Mouse (Mus musculus) limb, embryonic 13.5 days (tissue): ENCODE measurements around the gene Tnrc18. TPM values are rescaled to one million over a fixed set of nuclear protein-coding genes. Genes with fewer than 3 reads are reported as not detected.

Experiments
- ATAC-seq: fragments of 200-750 bp; cut with Nextera tagmentation; 2 replicates; pipeline ENCODE4 v1.8.0; 2017; ENCODE audit warnings: low read depth, moderate number of reproducible peaks, moderate TSS enrichment; ENCODE audit not compliant: low FRiP score
- H3K27ac ChIP-seq: fragments of 300-500 bp; sonication (generic); 2 replicates; pipeline ENCODE4 v1.5.1; 2015; ENCODE audit warnings: inconsistent platforms, mild to moderate bottlenecking, moderate library complexity
- H3K27me3 ChIP-seq: fragments of 300-500 bp; sonication (generic); 2 replicates; pipeline ENCODE4 v1.6.1; 2015; ENCODE audit warnings: mild to moderate bottlenecking, inconsistent platforms
- H3K36me3 ChIP-seq: fragments of 300-500 bp; sonication (generic); 2 replicates; pipeline ENCODE4 v1.6.1; 2015; ENCODE audit warnings: inconsistent platforms, mild to moderate bottlenecking, moderate library complexity
- H3K4me1 ChIP-seq: fragments of 300-500 bp; sonication (generic); 2 replicates; pipeline ENCODE4 v1.6.1; 2015; ENCODE audit warnings: inconsistent platforms
- H3K4me2 ChIP-seq: fragments of 300-500 bp; sonication (generic); replicated peaks from 2 replicates; pipeline ENCODE4 v1.6.1; 2015; ENCODE audit warnings: inconsistent platforms, mild to moderate bottlenecking, moderate library complexity
- H3K4me3 ChIP-seq: fragments of 300-500 bp; sonication (generic); 2 replicates; pipeline ENCODE4 v1.5.1; 2015; ENCODE audit warnings: moderate library complexity, mild to moderate bottlenecking, inconsistent platforms
- H3K9ac ChIP-seq: fragments of 300-500 bp; sonication (generic); 2 replicates; pipeline ENCODE4 v1.6.1; 2015; ENCODE audit warnings: mild to moderate bottlenecking, inconsistent platforms
- H3K9me3 ChIP-seq: fragments of 300-500 bp; sonication (generic); 2 replicates; pipeline ENCODE4 v1.6.1; 2016; ENCODE audit warnings: inconsistent platforms
- WGBS: fragments of 180-500 bp; shearing (Covaris S2); methylation state at CpG from one replicate; pipeline ENCODE4 v1.1.7; 2015; 5-methylcytosine and 5-hydroxymethylcytosine counted together
- polyA plus RNA-seq: library from polyadenylated mRNA; unstranded; fragments of >200 nt; fragmentation: Nextera tagmentation; extraction: Ambion mirVana; gene quantifications from 2 replicates; pipeline ENCODE4 v1.2.1, GENCODE M21; 2015

Tnrc18 gene
- polyA plus RNA-seq, 1 experiment from 2014 or later = 37.4 TPM

DNA sequence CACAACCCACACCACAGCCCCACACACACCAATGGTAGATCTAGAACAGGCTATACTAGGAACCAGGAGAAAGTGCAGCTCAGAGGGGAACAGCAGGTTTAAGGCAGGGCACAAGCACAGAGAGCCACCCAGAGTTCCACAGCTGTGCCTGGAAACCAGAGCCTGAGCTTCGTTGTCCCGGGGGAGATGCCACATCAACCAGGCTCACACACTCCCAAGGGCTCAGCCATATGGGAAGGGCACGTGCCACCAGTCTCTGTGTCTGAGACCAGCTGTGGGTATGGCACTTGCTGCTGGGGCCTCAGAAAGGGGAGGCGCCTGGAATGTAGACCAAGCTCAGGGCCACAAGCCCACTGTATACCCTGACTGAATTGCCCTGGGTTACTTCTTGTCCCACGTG is 36.9 kb downstream of the Tnrc18 start:
- Histone ChIP-seq H3K4me3 (no peak overlapping the region), H3K27me3 (no peaks in the 10 kb centered on the region), H3K27ac (no peak overlapping the region), H3K4me2 (no peak overlapping the region), H3K36me3 (peaks cover 86% of the 10 kb centered on the region), H3K4me1 (peaks cover 34% of the 10 kb centered on the region), H3K9ac (no peak overlapping the region), H3K9me3 (no peaks in the 10 kb centered on the region)
- 81% methylated on average over 5 of the region's 5 CpGs for WGBS
- ATAC-seq = 0 out of 2 replicates have a peak, but pooled peaks have one; percentile 20

DNA sequence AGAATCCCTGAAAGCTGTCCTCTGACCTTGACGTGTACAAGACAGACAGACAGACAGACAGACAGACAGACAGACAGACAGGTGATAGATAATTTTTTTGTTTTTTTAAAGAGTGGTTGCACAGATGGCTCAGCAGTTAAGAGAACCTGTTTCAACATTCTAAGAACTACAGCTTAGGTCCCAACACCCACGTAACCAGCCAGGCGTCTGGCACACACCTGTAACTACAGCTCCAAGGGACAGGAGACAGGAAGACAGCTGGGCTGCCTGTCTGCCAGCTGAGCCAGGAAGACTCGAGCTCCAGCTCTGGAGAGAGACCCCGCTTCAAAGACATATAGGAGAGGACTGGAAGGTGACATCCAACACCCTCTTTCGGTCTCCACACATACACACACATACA is 38.6 kb downstream of the Tnrc18 start:
- Histone ChIP-seq H3K36me3 (peaks cover 88% of the 10 kb centered on the region), H3K9me3 (no peaks in the 10 kb centered on the region), H3K4me1 (peaks cover 31% of the 10 kb centered on the region), H3K27me3 (no peaks in the 10 kb centered on the region), H3K4me3 (no peak overlapping the region), H3K9ac (no peak overlapping the region), H3K27ac (no peak overlapping the region), H3K4me2 (no peak overlapping the region)
- no peak for ATAC-seq
- WGBS = 70% methylated on average over 6 of the region's 6 CpGs

DNA sequence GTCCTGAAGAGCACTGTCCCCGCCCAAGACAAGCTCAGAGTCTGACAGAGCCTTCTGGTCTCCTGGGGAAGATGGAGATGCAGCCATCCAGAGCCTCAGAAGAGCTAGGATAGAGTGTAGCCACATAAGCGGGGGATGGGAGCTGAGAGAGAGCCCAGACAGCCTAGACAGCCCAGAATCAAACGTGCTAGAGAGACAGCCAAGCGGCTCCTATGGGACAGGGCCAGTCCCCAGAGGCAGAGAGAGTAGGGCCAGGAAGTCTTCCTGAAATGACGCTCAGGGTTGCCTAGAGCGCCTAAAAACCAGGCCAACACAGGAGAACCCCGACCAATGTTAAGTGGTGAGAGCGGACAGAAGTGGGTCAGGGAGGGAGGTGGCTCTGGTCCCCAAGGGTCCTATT is 39.3 kb downstream of the Tnrc18 start:
- Histone ChIP-seq H3K27me3 (no peaks in the 10 kb centered on the region), H3K4me1 (peaks cover 26% of the 10 kb centered on the region), H3K9ac (no peak overlapping the region), H3K9me3 (no peaks in the 10 kb centered on the region), H3K4me3 (no peak overlapping the region), H3K4me2 (no peak overlapping the region), H3K27ac (no peak overlapping the region), H3K36me3 (peaks cover 88% of the 10 kb centered on the region)
- 76% methylated on average over 8 of the region's 8 CpGs for WGBS
- ATAC-seq = no peak

DNA sequence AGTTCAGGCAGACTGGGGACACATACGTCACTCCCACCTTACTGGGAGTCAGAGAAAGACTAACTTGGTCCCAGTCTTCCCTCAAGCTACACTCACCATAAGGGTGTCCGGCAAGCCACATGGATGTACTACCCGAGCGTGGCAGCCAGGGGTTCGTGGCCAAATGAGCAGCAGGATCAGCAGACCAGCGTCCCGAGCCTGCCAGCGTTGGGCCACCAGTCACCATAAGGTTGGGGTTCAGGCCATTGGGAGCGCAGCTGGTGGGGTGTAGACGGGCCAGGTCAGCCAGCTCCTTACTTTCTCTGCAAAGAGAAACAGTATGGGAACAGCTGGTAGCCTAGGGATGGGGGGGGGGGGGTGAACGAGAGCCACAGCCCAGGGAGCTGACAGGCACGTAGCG is 41.4 kb downstream of the Tnrc18 start:
- ATAC-seq = no peak
- no peak overlapping the region for H3K27ac ChIP-seq
- H3K27me3 ChIP-seq = no peaks in the 10 kb centered on the region
- no peak overlapping the region for H3K9ac ChIP-seq
- no peaks in the 10 kb centered on the region for H3K9me3 ChIP-seq
- no peak overlapping the region for H3K4me2 ChIP-seq
- H3K4me1 ChIP-seq = peaks cover 22% of the 10 kb centered on the region
- WGBS = 88% methylated on average over 13 of the region's 13 CpGs
- peaks cover 91% of the 10 kb centered on the region for H3K36me3 ChIP-seq
- no peak overlapping the region for H3K4me3 ChIP-seq

DNA sequence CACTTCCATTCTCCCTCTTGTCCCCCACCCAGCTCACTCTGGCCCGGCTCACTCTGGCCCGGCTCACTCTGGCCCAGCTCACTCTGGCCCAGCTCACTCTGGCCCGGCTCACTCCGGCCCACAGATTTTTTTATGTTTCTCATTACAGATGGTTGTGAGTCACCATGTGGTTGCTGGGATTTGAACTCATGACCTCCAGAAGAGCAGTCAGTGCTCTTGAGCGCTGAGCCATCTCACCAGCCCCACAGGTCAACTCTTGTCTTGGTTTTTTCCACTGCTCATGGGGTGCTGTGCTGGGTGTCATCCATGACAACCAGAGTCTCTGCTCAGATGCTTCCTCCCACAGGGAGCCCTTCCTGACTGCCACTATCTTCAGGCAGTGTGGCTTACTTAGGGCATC is 42.7 kb downstream of the Tnrc18 start:
- Histone ChIP-seq H3K27me3 (no peaks in the 10 kb centered on the region), H3K9ac (no peak overlapping the region), H3K9me3 (no peaks in the 10 kb centered on the region), H3K27ac (no peak overlapping the region), H3K4me3 (no peak overlapping the region), H3K4me1 (peaks cover 23% of the 10 kb centered on the region), H3K4me2 (no peak overlapping the region), H3K36me3 (peaks cover 95% of the 10 kb centered on the region)
- ATAC-seq = no peak
- 90% methylated on average over 5 of the region's 5 CpGs for WGBS

DNA sequence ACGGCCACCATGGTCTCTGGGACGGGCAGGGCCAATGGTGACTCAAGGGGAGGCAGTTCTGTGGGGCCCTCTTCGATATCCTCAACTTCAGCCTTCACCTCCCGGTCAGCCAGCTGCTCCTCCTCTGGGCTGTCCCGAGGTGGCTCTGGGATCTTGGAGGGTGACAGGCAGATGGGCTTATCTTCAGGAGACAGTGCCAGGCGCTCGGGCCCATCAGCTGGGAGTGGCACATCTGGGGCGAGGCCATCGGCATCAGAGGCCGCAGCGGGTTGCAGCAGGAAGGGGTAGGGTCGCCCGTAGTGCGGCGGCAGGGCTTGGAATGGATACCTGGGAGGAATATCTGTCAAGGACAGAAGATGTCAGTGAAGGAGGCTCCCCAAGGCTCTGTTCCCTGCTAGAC is 45.5 kb downstream of the Tnrc18 start:
- WGBS = 93% methylated on average over 15 of the region's 15 CpGs
- no peak overlapping the region for H3K4me3 ChIP-seq
- H3K9ac ChIP-seq = no peak overlapping the region
- no peaks in the 10 kb centered on the region for H3K9me3 ChIP-seq
- H3K27me3 ChIP-seq = no peaks in the 10 kb centered on the region
- no peak overlapping the region for H3K27ac ChIP-seq
- ATAC-seq = no peak
- peaks cover 96% of the 10 kb centered on the region for H3K36me3 ChIP-seq
- no peak overlapping the region for H3K4me2 ChIP-seq
- peaks cover 28% of the 10 kb centered on the region for H3K4me1 ChIP-seq

DNA sequence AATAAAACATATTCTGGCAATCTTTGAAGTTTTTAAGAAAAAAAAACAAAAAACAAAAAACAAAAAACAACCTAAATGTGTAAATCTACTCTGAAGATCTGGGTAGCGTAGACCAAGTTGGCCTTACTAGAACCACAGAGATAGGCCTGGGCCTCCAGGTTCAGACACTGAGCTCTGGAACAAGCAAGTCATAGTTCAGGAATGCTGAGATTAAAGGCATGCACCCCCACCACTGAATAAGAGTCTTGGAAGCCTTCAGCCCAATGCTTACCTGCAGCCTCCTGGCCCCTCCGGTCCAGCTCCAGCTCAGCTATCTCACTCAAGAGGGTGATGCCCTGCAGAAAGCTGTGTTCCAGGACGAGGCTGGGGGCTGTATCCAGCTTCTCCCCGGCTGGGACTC is 46.4 kb downstream of the Tnrc18 start:
- Histone ChIP-seq H3K27ac (no peak overlapping the region), H3K9me3 (no peaks in the 10 kb centered on the region), H3K36me3 (peaks cover 96% of the 10 kb centered on the region), H3K27me3 (no peaks in the 10 kb centered on the region), H3K4me3 (no peak overlapping the region), H3K4me2 (no peak overlapping the region), H3K4me1 (peaks cover 28% of the 10 kb centered on the region), H3K9ac (no peak overlapping the region)
- ATAC-seq = no peak
- 82% methylated on average over 4 of the region's 4 CpGs for WGBS

DNA sequence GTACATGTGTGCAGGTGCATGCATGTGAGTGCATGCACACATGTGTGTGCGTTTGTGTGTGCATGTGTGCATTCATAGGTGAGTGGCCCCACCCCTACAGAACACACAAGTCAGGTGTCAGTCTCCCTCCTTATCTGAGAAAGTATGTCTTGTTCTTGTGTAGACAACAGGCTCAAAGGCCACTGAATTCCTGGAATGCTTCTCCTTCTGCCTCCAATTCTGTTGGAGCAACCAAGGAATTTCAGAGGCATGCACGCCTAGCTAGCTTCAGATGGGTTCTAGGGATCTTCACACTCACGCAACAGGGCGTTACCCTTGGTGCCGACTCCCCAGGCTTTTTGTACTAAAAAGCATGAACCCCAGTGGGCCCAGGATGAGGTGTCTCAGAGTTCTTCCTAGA is 47.8 kb downstream of the Tnrc18 start:
- peaks cover 96% of the 10 kb centered on the region for H3K36me3 ChIP-seq

DNA sequence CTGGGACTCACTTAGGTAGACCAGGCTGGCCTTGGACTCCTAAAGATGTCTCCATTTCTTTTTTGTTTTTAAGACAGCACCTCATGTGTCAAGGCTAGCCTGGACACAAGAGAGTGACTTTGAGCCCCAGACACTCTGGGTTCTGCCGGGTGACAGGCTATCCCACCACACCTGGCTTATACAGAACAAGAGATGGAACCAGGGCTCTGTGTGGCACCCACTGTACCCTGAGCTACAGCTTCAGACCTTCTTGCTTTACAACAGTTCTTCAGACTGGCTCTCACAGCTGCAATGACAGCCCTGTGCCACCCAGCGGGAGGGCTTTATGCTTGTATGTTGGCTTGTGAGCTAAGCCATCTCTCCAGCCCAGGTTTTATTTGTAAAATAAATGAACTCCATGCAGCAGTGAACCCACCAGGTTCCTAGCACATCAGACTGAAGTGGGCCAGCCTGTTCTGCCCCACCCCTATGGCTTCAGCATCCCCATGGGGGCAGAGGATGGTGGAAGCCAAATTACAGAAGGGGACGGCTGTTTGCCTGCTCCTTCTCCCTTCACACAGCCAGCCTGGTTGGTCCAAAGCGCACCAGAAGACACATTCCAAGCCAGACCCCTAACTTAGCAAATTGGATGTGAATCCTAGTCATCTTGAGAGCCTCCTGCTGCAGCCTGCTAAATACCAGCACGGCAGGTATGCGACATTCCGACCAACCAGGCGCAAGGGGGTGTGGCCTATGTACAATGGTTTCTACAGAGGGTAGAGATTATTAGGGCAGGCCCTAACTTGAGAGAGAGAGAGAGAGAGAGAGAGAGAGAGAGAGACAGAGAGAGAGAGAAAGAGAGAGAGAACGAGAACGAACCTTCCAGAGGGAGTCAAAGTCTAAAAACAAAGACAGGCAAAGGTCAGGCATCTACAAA is 48.9 kb downstream of the Tnrc18 start:
- peaks cover 28% of the 10 kb centered on the region for H3K4me1 ChIP-seq
- WGBS = 54% methylated on average over 10 of the region's 10 CpGs
- no peak overlapping the region for H3K9ac ChIP-seq
- peaks cover 96% of the 10 kb centered on the region for H3K36me3 ChIP-seq
- H3K4me3 ChIP-seq = no peak overlapping the region
- H3K4me2 ChIP-seq = no peak overlapping the region
- ATAC-seq = no peak
- H3K27me3 ChIP-seq = no peaks in the 10 kb centered on the region
- H3K27ac ChIP-seq = peak overlapping the region; percentile 79
- H3K9me3 ChIP-seq = no peaks in the 10 kb centered on the region

More for the DNA sequence above, 47.8 kb downstream of the Tnrc18 start:
- H3K4me2 ChIP-seq = no peak overlapping the region
- no peaks in the 10 kb centered on the region for H3K9me3 ChIP-seq
- WGBS = 72% methylated on average over 5 of the region's 5 CpGs
- H3K27ac ChIP-seq = peak overlapping the region; percentile 48
- ATAC-seq = no peak
- no peak overlapping the region for H3K4me3 ChIP-seq
- no peaks in the 10 kb centered on the region for H3K27me3 ChIP-seq
- peaks cover 28% of the 10 kb centered on the region for H3K4me1 ChIP-seq
- no peak overlapping the region for H3K9ac ChIP-seq

DNA sequence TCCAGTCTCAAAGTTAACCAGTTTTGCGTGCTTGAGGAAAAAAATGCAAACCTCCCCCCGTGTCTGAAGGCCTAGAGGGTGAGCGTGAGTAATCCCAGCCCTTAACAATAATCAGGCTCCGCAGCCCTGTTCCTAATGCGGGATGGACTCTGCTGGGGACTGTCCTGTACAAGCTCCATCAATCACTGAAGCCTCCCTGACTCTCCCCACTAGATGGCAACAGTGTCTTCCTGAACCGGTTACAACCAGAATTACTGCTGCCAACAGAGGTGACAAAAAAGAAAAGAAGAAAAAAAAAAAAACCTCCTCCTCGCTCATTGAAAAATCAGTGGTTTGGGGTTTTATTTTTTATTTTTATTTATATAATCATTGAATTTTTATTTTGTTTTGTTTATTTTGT is 49.5 kb downstream of the Tnrc18 start:
- Histone ChIP-seq H3K36me3 (peaks cover 96% of the 10 kb centered on the region), H3K27ac (no peak overlapping the region), H3K4me3 (no peak overlapping the region), H3K4me1 (peaks cover 28% of the 10 kb centered on the region), H3K27me3 (no peaks in the 10 kb centered on the region), H3K4me2 (no peak overlapping the region), H3K9me3 (no peaks in the 10 kb centered on the region), H3K9ac (no peak overlapping the region)
- 22% methylated on average over 7 of the region's 7 CpGs for WGBS
- ATAC-seq = no peak

DNA sequence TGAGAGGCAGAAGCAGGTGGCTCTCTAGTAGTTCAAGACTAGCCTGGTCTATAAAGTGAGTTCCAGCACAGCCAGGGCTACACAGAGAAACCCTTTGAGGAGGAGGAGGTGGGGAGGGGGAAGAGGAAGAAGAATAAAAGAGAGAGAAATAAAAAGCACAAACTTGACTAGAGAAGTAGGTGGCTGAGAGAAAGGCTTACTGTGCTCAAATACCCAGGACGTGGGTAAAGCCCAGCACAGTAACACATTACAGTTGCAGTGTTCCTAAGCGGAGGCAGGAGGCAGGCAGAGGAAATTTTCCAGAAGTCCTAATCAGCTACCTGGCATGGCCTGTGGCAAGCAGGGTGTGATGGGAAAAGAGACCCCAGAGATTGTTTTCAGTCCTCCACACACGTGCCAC is 50.8 kb downstream of the Tnrc18 start:
- Histone ChIP-seq H3K36me3 (peaks cover 96% of the 10 kb centered on the region), H3K4me1 (peaks cover 28% of the 10 kb centered on the region), H3K4me3 (no peak overlapping the region), H3K27ac (peak overlapping the region; percentile 11; the same call in 1 of the 2 replicates), H3K4me2 (no peak overlapping the region), H3K27me3 (no peaks in the 10 kb centered on the region), H3K9me3 (no peaks in the 10 kb centered on the region), H3K9ac (no peak overlapping the region)
- ATAC-seq = no peak
- 82% methylated on average over 3 of the region's 3 CpGs for WGBS

DNA sequence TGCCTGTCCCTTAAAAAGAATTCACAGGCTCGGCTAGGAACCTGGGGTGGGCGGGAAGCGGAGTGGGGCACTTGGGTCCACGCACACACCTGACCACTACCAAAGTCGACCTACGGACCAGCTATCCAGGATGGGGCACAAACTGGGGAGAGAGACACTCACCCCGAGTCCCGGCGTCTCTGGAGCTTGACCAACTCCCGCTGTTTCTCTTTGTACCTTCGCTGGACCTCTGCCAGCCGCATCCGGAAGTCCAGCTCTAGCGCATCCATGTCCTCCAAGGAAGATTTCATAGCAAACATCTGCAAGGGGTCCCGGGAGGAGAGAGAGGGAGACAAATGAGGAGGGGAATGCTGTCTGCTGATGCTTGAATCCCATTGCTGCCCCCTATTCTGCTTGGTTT is 52.6 kb downstream of the Tnrc18 start:
- H3K27me3 ChIP-seq = no peaks in the 10 kb centered on the region
- no peak overlapping the region for H3K4me3 ChIP-seq
- H3K4me1 ChIP-seq = peaks cover 15% of the 10 kb centered on the region
- H3K4me2 ChIP-seq = no peak overlapping the region
- no peak for ATAC-seq
- H3K9ac ChIP-seq = no peak overlapping the region
- WGBS = 87% methylated on average over 15 of the region's 15 CpGs
- no peaks in the 10 kb centered on the region for H3K9me3 ChIP-seq
- H3K36me3 ChIP-seq = peaks cover 96% of the 10 kb centered on the region
- no peak overlapping the region for H3K27ac ChIP-seq

DNA sequence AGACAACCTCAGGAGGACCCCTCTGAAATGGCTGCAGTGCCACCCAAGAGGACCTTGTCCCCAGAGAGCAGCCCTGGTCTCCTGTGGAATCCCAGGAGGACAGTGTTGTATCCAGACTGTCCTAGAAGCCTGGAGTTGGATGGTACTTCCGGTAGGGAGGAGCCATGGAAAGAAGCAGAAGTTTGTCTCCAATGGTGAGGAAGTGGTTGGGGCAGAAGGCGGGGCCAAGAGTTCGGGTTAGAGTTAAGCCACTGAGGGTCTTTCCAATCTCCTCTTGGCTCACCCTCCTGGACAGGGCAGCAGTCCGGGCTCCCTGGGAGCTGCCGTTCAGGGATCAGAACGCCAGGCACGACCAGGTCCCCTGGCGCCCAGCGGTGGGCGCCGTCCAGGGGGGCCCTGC is 53.2 kb downstream of the Tnrc18 start:
- Histone ChIP-seq H3K27ac (no peak overlapping the region), H3K36me3 (peaks cover 96% of the 10 kb centered on the region), H3K4me1 (peaks cover 9% of the 10 kb centered on the region), H3K9ac (no peak overlapping the region), H3K9me3 (no peaks in the 10 kb centered on the region), H3K27me3 (no peaks in the 10 kb centered on the region), H3K4me3 (no peak overlapping the region), H3K4me2 (no peak overlapping the region)
- 55% methylated on average over 10 of the region's 11 CpGs for WGBS
- no peak; the same call in 1 of the 2 replicates for ATAC-seq
